Comparison of ENCODE assay signal across 9 mouse cellular contexts in genomic region chr7:136152470-136152869, GRCm38 (mm10).
A peak's percentile ranks its signal among the peaks of the same experiment; 100 is the strongest.
DNase-seq lines count a peak whose midpoint lies in the region; ATAC-seq and TF ChIP-seq lines count a peak whose summit lies in the region.
"Had no signal": no experiment of that assay in that cellular context is flagged by ENCODE, and none has a peak within 500 bp of the region (broad histone marks: within the 10 kb centered on the region; RNA-seq: fewer than 3 reads in every experiment).

No protein-coding gene starts in this region.

- no peaks in the 10 kb centered on the region for H3K36me3 ChIP-seq in hindbrain, embryonic 10.5 days
- H3K36me3 ChIP-seq in hindbrain, embryonic 16.5 days (ENCODE audit: control insufficient read depth, insufficient read depth, low read length): no peaks in the 10 kb centered on the region
- H3K36me3 ChIP-seq: liver, embryonic 15.5 days had no signal

- DNase-seq in hindbrain, embryonic 10.5 days (ENCODE audit: low spot score): peak; percentile 52
- DNase-seq in Muller cell, postnatal 12 days (ENCODE audit: inconsistent ontology term): peak; percentile 30
- DNase-seq in cerebellum, adult 9-10 months: peak; percentile 34
- peak; percentile 66 for DNase-seq in gastrocnemius, postnatal 10 days
- peak; percentile 51 to 70 for DNase-seq in layer of hippocampus, adult 2 months (ENCODE audit: low spot score in 2 of 2)
- DNase-seq in lung, postnatal 25 days (ENCODE audit: low spot score): peak; percentile 12
- DNase-seq in thymus, postnatal 4 days: peak; percentile 51

- H3K9me3 ChIP-seq in hindbrain, embryonic 10.5 days: no peaks in the 10 kb centered on the region
- no peaks in the 10 kb centered on the region for H3K9me3 ChIP-seq in hindbrain, embryonic 16.5 days (ENCODE audit: control insufficient read depth, low read length)
- H3K9me3 ChIP-seq: liver, embryonic 15.5 days had no signal

- no peak overlapping the region for H3K4me2 ChIP-seq in hindbrain, embryonic 16.5 days (ENCODE audit: low read length)
- H3K4me2 ChIP-seq: liver, embryonic 15.5 days had no signal

- H3K9ac ChIP-seq in hindbrain, embryonic 16.5 days (ENCODE audit: low read depth, low read length): no peak overlapping the region
- H3K9ac ChIP-seq: liver, embryonic 15.5 days had no signal

- no peak overlapping the region for H3K4me3 ChIP-seq in hindbrain, embryonic 10.5 days
- H3K4me3 ChIP-seq in hindbrain, embryonic 16.5 days (ENCODE audit: low read length): no peak overlapping the region
- no peak overlapping the region for H3K4me3 ChIP-seq in layer of hippocampus, adult 2 months
- H3K4me3 ChIP-seq: liver, embryonic 15.5 days had no signal

- WGBS in hindbrain, embryonic 10.5 days: 26% methylated on average over 5 of the region's 5 CpGs
- 27% methylated on average over 5 of the region's 5 CpGs for WGBS in hindbrain, embryonic 16.5 days

- peaks cover 29% of the 10 kb centered on the region for H3K4me1 ChIP-seq in hindbrain, embryonic 10.5 days (replicated peaks)
- no peaks in the 10 kb centered on the region for H3K4me1 ChIP-seq in hindbrain, embryonic 16.5 days (ENCODE audit: control insufficient read depth, insufficient read depth, low read depth, low read length)
- H3K4me1 ChIP-seq: liver, embryonic 15.5 days had no signal

- no peak for ATAC-seq in hindbrain, embryonic 16.5 days

- H3K27ac ChIP-seq in hindbrain, embryonic 10.5 days: peak overlapping the region; percentile 70
- H3K27ac ChIP-seq in hindbrain, embryonic 16.5 days (ENCODE audit: low read depth, low read length): no peak overlapping the region
- peak overlapping the region; percentile 40; the same call in 1 of the 2 replicates for H3K27ac ChIP-seq in layer of hippocampus, adult 2 months
- H3K27ac ChIP-seq: liver, embryonic 15.5 days had no signal

- no peaks in the 10 kb centered on the region for H3K27me3 ChIP-seq in hindbrain, embryonic 10.5 days (ENCODE audit: insufficient read depth, poor library complexity, severe bottlenecking)
- no peaks in the 10 kb centered on the region for H3K27me3 ChIP-seq in hindbrain, embryonic 16.5 days (replicated peaks; ENCODE audit: control insufficient read depth, insufficient read depth, low read length)
- H3K27me3 ChIP-seq: liver, embryonic 15.5 days had no signal

- peak; percentile 88 for TF ChIP-seq CTCF in layer of hippocampus, adult 2 months (conservative IDR thresholded peaks at IDR 0.05)

Comparison
In these comparisons a context has a peak if more than half of its experiments do, and no peak if none do; other contexts are left out.
1. DNase-seq: peak in every context shown above with its lines; median percentile 66 in gastrocnemius, postnatal 10 days; 60 in layer of hippocampus, adult 2 months; 52 in hindbrain, embryonic 10.5 days; 51 in thymus, postnatal 4 days; 34 in cerebellum, adult 9-10 months; 30 in Muller cell, postnatal 12 days; 12 in lung, postnatal 25 days.